Mouse (Mus musculus) heart, postnatal 0 days (tissue): ENCODE measurements around the gene Ggt5.

Experiments
- CTCF ChIP-seq: IDR thresholded peaks from 2 replicates; pipeline ENCODE4 v1.5.1; 2016; ENCODE audit warnings: antibody characterized with exemption, control low read depth, low read depth
- EP300 ChIP-seq: IDR thresholded peaks from 2 replicates; pipeline ENCODE4 v1.6.1; 2016; ENCODE audit warnings: antibody characterized with exemption, low read depth

DNA sequence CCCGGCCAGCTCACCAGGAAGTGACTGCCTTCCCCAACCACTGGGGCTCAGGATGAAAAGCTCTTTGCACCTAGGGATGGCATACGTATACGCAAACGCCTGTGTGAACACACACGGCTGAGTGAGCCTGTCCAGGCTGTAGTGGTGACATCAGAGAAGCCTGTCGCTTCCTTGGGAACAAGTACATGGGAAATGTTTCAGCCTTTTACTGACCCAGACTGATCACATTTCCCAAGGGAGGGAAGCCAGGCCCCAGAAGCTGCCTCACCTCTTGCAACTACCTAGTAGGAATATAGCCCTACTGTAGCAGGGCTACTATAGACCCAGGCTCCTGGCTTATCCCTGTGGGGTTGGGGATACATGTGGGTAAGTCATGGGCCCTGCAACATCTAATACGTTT, 3.4 kb downstream of the Ggt5 start:
- TF ChIP-seq CTCF (no peak), EP300 (no peak)
